Mouse (Mus musculus) frontal cortex, postnatal 25 days (tissue): ENCODE measurements around the gene Olfr916.

Source experiments
- DNase-seq, 2 experiments: peaks; one replicate each; pipeline ENCODE4 v3.0.0; 2022; ENCODE audit warnings: low spot score in 2 of 2

The Olfr916 gene

GRCm38 (mm10) chr9:38659775-38660174 is at the start of gene Olfr916:
Gene Olfr916, minus strand, starts transcription at chr9:38659875.
- DNase-seq = no peak

- DNase-seq = no peak
These were observed 14.8 kb upstream of the Olfr916 start, which contains the start of gene Olfr918 for GRCm38 (mm10) chr9:38674501-38674900. Gene Olfr918, minus strand, starts transcription at chr9:38674601.

GRCm38 (mm10) chr9:38672887-38673286 is 13.2 kb upstream of the Olfr916 start:
- DNase-seq = no peak

GRCm38 (mm10) chr9:38665742-38666141 is 6.1 kb upstream of the Olfr916 start, which contains the start of gene Olfr917:
Gene Olfr917, minus strand, starts transcription at chr9:38665842.
- DNase-seq = no peak

- no peak for DNase-seq
These were observed 27.3 kb downstream of the Olfr916 start for GRCm38 (mm10) chr9:38632406-38632805.
